Mouse (Mus musculus): ENCODE measurements around the gene Ltb4r2. TPM values are rescaled to one million over a fixed set of nuclear protein-coding genes. Genes with fewer than 3 reads are reported as not detected.
"Not testable (repeated sequence)": the region's sequence is repeated elsewhere in the genome, so short reads cannot be mapped to it uniquely, and the experiment has no call there.

Gene Ltb4r2
- polyA plus RNA-seq, 1 experiment = 2.0 TPM

DNA sequence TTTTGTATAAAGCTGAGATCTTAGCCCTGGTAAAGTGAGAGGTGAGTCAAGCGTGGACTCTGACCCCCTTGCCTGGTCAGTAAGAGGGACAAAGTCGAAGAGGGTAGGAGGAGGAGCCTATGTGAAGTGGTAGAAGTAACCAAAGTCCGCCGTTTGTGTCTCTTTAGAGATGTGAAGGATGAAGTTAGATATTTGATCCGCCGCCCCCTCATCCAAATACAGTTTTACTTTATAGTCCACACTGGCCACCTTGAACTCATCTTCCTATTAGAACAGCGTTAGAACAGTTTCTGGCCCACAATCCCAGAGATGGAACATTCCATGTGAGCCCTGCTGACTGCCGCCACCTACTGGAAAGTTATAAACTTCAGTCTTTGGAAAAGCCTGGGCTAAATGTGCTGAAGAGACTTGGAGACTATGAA, 2.9 kb upstream of the Ltb4r2 start, which contains the start of gene Cideb:
TSS of gene Cideb (minus strand) at position 96 of the 422 bp plus-strand sequence.
- Histone ChIP-seq H3K27ac (ENCODE audit: insufficient read depth, low read length) (no peak within 1 kb of the TSS), H3K4me3 (ENCODE audit: insufficient read depth, low read length) (no peak within 1 kb of the TSS), H3K4me1 (ENCODE audit: control insufficient read depth, insufficient read depth, low read length) (no peaks in the 10 kb centered on the region)
- TF ChIP-seq POLR2A (IDR thresholded peaks at IDR 0.05; ENCODE audit: low read depth, low read length) (no peak), CTCF (IDR thresholded peaks at IDR 0.05; ENCODE audit: borderline replicate concordance, insufficient read depth, low read length) (peak; percentile 19; the same call in 1 of the 2 replicates)

DNA sequence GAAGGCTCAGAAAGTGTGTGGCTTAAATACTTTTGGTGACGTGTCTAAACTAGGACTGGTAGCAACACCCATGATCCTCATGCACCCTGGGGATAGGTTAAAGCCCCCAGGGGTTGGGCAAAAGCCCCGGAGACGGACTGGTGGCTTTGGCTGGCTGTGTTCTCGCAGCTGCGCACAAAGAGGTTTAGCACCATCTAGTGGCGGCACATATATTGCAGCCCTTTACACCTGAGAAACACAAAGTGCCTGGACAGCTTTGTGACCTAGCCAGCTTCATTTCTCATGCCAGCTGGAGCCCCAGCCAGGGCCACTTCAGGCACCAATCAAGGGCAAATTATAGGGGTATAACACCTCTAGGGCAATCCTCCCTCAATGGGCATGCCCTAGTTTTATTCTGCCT, 1.1 kb upstream of the Ltb4r2 start:
- H3K4me3 ChIP-seq (ENCODE audit: insufficient read depth, low read length); H3K4me1 ChIP-seq (ENCODE audit: control insufficient read depth, insufficient read depth, low read length); H3K27ac ChIP-seq (ENCODE audit: insufficient read depth, low read length): not testable (repeated sequence)
- peak; percentile 45; the same call in 1 of the 2 replicates for TF ChIP-seq CTCF (IDR thresholded peaks at IDR 0.05; ENCODE audit: borderline replicate concordance, insufficient read depth, low read length)

DNA sequence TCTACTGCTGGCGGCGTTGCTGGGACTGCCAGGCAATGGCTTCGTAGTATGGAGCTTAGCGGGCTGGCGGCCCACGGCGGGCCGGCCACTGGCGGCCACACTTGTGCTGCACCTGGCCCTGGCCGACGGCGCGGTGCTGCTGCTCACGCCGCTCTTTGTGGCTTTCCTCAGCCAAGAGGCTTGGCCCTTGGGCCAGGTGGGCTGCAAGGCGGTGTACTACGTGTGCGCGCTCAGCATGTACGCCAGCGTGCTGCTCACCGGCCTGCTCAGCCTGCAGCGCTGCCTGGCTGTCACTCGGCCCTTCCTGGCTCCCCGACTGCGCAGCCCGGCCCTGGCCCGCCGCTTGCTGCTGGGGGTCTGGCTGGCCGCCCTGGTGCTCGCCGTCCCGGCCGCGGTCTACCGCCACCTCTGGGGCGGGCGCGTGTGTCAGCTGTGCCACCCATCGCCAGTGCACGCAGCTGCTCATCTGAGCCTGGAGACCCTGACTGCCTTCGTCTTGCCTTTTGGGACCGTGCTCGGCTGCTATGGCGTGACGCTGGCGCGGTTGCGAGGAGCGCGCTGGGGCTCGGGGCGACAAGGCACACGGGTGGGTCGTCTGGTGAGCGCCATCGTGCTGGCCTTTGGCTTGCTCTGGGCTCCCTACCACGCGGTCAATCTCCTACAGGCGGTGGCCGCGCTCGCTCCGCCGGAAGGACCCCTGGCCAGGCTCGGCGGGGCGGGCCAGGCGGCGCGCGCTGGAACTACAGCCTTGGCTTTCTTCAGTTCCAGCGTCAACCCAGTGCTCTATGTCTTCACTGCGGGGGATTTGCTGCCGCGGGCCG, 983 bp downstream of the Ltb4r2 start:
- TF ChIP-seq CTCF (IDR thresholded peaks at IDR 0.05; ENCODE audit: borderline replicate concordance, insufficient read depth, low read length) = no peak
- peak; percentile 53 for TF ChIP-seq POLR2A (IDR thresholded peaks at IDR 0.05; ENCODE audit: low read depth, low read length)
- Histone ChIP-seq H3K27ac (ENCODE audit: insufficient read depth, low read length) (no peak overlapping the region), H3K4me1 (ENCODE audit: control insufficient read depth, insufficient read depth, low read length) (no peaks in the 10 kb centered on the region), H3K4me3 (ENCODE audit: insufficient read depth, low read length) (peak overlapping the region; percentile 15)

DNA sequence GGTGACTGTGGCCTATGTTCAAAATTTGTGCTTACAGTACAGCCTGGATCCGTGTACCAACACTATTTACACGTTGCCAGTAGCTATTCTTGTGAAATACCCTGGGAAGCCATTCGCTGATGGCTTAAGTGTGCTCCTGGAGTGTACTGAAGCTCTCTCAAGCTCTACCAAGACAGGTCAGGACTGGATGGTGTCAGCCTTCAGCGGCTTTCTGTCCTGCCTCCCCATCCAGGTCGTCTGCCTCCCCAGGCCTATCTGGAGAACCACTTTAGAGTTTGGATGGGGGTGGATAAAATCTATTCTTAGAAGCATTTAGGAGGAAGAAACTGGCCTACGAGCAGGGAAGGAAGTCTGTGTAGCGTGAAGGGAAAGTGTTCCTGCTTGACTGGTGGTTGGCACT, 1.9 kb downstream of the Ltb4r2 start:
- no peak overlapping the region for H3K27ac ChIP-seq (ENCODE audit: insufficient read depth, low read length)
- H3K4me1 ChIP-seq (ENCODE audit: control insufficient read depth, insufficient read depth, low read length) = no peaks in the 10 kb centered on the region
- H3K4me3 ChIP-seq (ENCODE audit: insufficient read depth, low read length) = no peak overlapping the region
- TF ChIP-seq POLR2A (IDR thresholded peaks at IDR 0.05; ENCODE audit: low read depth, low read length) (no peak), CTCF (IDR thresholded peaks at IDR 0.05; ENCODE audit: borderline replicate concordance, insufficient read depth, low read length) (no peak)

DNA sequence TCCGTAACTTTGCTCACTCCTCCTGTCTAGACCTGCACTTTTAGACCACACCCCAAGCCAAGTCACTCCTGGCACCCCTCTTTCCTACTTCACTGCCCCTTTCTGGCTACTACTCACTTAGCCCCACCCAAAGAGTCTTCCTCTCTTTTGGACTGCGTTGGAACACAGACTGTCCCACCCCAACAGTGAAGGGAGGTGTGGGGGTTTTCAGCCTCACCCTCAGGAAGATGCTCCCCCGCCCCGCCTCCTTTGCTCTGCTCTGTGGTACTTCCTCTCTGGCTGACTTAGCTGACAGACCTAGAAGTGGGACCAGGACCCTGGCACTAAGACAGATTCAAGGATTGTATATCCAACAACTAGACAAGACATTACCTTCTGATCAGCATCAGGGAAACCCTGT, 4.5 kb downstream of the Ltb4r2 start, which contains the start of gene Ltb4r1:
TSS of gene Ltb4r1 (plus strand) at position 267 of the 400 bp plus-strand sequence.
- H3K4me3 ChIP-seq (ENCODE audit: insufficient read depth, low read length) = no peak within 1 kb of the TSS
- TF ChIP-seq POLR2A (IDR thresholded peaks at IDR 0.05; ENCODE audit: low read depth, low read length) = no peak
- no peak for TF ChIP-seq CTCF (IDR thresholded peaks at IDR 0.05; ENCODE audit: borderline replicate concordance, insufficient read depth, low read length)
- H3K4me1 ChIP-seq (ENCODE audit: control insufficient read depth, insufficient read depth, low read length) = peaks cover 4% of the 10 kb centered on the region
- no peak within 1 kb of the TSS for H3K27ac ChIP-seq (ENCODE audit: insufficient read depth, low read length)

DNA sequence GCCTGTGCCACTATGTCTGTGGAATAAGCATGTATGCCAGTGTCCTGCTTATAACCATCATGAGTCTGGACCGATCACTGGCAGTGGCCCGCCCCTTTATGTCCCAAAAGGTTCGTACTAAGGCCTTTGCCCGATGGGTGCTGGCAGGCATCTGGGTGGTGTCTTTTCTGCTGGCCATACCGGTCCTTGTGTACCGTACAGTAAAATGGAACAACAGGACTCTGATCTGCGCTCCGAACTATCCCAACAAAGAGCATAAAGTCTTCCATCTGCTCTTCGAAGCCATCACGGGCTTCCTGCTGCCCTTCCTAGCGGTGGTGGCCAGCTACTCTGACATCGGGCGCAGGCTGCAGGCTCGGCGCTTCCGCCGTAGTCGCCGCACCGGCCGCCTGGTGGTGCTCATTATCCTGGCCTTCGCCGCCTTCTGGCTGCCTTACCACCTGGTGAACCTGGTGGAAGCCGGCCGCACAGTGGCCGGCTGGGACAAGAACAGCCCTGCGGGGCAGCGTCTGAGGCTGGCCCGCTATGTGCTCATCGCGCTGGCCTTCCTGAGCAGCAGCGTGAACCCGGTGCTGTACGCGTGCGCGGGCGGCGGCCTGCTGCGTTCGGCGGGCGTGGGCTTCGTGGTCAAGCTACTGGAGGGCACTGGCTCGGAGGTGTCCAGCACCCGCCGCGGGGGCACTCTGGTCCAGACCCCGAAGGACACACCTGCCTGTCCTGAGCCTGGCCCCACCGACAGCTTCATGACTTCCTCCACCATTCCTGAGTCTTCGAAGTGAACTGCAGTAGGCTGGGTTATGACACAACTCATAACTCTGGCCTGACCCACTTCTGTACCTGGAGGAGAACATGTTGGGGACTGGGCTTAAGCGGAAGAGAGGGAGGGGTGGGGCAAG, 6.5 kb downstream of the Ltb4r2 start:
- no peak overlapping the region for H3K4me3 ChIP-seq (ENCODE audit: insufficient read depth, low read length)
- H3K27ac ChIP-seq (ENCODE audit: insufficient read depth, low read length) = peak overlapping the region; percentile 59
- H3K4me1 ChIP-seq (ENCODE audit: control insufficient read depth, insufficient read depth, low read length) = peaks cover 4% of the 10 kb centered on the region
- no peak for TF ChIP-seq CTCF (IDR thresholded peaks at IDR 0.05; ENCODE audit: borderline replicate concordance, insufficient read depth, low read length)
- TF ChIP-seq POLR2A (IDR thresholded peaks at IDR 0.05; ENCODE audit: low read depth, low read length) = no peak; the same call in 1 of the 2 replicates

DNA sequence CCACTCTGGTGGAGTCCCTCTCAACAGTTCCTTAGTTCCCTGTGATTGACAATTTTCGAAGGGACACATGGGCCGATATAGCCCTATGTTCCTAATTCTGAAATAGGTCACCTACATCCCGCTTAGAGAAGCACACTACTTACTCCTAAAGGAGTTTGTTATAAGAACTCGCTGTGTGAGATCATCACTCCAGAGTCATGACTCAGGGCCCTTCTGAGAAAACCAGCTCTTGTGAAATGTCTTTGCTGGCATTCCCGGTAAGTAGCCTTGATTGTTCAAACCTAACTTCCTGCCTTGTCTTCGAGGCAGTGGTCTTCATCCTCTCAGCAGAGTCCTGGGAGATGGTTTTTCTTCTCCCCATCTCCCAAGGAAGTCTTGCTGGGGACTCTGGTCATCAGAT, 7.3 kb downstream of the Ltb4r2 start:
- H3K4me3 ChIP-seq (ENCODE audit: insufficient read depth, low read length) = no peak overlapping the region
- TF ChIP-seq POLR2A (IDR thresholded peaks at IDR 0.05; ENCODE audit: low read depth, low read length) (no peak), CTCF (IDR thresholded peaks at IDR 0.05; ENCODE audit: borderline replicate concordance, insufficient read depth, low read length) (no peak)
- H3K27ac ChIP-seq (ENCODE audit: insufficient read depth, low read length) = peak overlapping the region; percentile 59
- peaks cover 4% of the 10 kb centered on the region for H3K4me1 ChIP-seq (ENCODE audit: control insufficient read depth, insufficient read depth, low read length)

DNA sequence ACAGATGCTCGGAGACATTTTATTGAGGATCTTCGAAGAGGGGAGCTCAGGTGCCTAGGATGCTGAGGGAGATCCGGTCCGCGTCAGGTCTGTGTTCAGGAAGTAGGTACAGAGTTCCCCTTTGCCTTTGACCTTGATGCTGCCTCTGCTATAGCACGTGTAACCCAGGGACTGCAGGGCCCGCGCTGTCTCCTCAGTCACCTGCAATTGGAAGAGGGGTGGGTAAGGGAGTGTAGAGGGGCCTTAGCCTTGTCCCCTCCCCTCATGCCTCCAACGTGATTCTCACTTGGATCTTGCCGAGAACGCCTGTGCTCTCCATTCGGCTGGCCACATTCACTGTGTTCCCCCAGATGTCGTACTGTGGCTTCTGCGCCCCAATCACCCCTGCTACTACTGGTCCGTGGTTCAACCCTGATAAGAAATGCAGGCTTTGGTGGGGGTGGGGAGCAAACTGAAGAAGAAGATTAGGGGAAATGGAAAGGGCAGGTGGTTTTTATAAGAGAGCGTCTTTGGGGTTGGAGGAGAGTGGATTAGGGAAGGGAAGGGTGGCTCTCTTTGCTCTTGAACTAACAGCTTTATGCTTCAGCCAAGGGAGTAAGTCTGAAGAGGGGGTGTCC, 8.0 kb downstream of the Ltb4r2 start:
- H3K4me3 ChIP-seq (ENCODE audit: insufficient read depth, low read length) = no peak overlapping the region
- H3K4me1 ChIP-seq (ENCODE audit: control insufficient read depth, insufficient read depth, low read length) = peaks cover 4% of the 10 kb centered on the region
- TF ChIP-seq POLR2A (IDR thresholded peaks at IDR 0.05; ENCODE audit: low read depth, low read length) = no peak
- TF ChIP-seq CTCF (IDR thresholded peaks at IDR 0.05; ENCODE audit: borderline replicate concordance, insufficient read depth, low read length) = no peak
- H3K27ac ChIP-seq (ENCODE audit: insufficient read depth, low read length) = peak overlapping the region; percentile 47; the same call in 1 of the 2 replicates

DNA sequence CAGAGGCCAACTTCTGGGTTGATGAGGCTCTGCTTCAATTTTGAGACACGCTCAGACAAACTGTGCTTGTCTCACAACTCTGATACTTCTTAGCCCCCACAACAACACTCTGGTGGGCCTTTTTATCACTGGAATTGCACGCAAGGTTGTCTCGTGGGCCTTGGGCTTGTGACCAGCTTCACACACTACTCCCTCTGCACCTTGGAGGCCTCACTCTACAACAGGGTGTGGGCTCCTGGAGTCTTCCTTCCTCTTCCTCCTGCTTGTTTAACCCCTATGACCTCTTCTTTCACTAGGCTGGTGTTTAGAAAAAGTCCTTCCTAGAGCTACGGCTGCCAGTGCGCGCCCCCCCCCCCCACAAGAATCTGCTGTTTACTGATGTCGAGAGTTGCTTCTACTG, 15.5 kb downstream of the Ltb4r2 start:
- H3K4me3 ChIP-seq (ENCODE audit: insufficient read depth, low read length) = no peak overlapping the region
- TF ChIP-seq CTCF (IDR thresholded peaks at IDR 0.05; ENCODE audit: borderline replicate concordance, insufficient read depth, low read length) (no peak), POLR2A (IDR thresholded peaks at IDR 0.05; ENCODE audit: low read depth, low read length) (no peak)
- H3K27ac ChIP-seq (ENCODE audit: insufficient read depth, low read length) = no peak overlapping the region
- no peaks in the 10 kb centered on the region; the same call in 1 of the 2 replicates for H3K4me1 ChIP-seq (ENCODE audit: control insufficient read depth, insufficient read depth, low read length)

All from embryonic fibroblast, embryonic 13.5 days (primary cell).